ENCODE assay signal across 23 mouse cellular contexts in the genomic region with DNA sequence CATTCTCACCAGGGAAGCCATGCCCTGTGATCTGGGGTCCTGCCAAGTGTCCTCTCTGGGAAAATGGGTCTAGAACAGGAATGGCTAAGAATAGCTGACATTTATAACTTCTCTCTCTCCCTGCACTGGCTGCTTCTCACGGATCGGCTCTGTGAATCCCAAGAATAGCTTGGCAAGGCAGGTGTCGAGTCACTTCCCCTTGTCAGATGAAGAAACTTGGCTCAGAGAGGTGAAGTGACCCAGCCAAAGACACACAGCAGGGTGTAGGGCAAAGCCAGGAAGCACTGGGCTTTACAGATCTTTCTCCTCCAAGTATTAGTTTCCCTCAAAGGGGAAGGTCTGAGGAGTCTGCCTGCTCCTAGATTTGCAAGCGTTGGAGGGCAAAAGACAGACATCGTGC. TPM values are rescaled to one million over a fixed set of nuclear protein-coding genes. Genes with fewer than 3 reads are reported as not detected.
DNase-seq lines count a peak whose midpoint lies in the region; ATAC-seq and TF ChIP-seq lines count a peak whose summit lies in the region.
"Had no signal": no experiment of that assay in that cellular context is flagged by ENCODE, and none has a peak within 500 bp of the region (broad histone marks: within the 10 kb centered on the region; RNA-seq: fewer than 3 reads in every experiment).

No protein-coding gene starts in this region.

- peaks cover 28% of the 10 kb centered on the region for H3K4me1 ChIP-seq in hindbrain, postnatal 0 days (ENCODE audit: insufficient read depth, low read length)
- H3K4me1 ChIP-seq in hindbrain, embryonic 14.5 days (replicated peaks; ENCODE audit: control insufficient read depth, insufficient read depth, low read length), result peaks cover 17% of the 10 kb centered on the region
- H3K4me1 ChIP-seq in kidney, embryonic 15.5 days, result 0 out of 2 replicates have a peak, but pooled peaks cover 7% of the 10 kb centered on the region
- H3K4me1 ChIP-seq: liver, embryonic 12.5 days had no signal

- 0 out of 2 replicates have a peak, but pooled peaks have one; percentile 16 for ATAC-seq in hindbrain, postnatal 0 days
- no peak for ATAC-seq in hindbrain, embryonic 14.5 days (ENCODE audit: low FRiP score)
- no peak for ATAC-seq in kidney, embryonic 15.5 days (replicated peaks; ENCODE audit: low FRiP score)
- ATAC-seq: forebrain, embryonic 14.5 days; liver, embryonic 12.5 days had no signal

- H3K27ac ChIP-seq in hindbrain, postnatal 0 days, result peak overlapping the region; percentile 48; the same call in 1 of the 2 replicates
- H3K27ac ChIP-seq in hindbrain, embryonic 14.5 days, result no peak overlapping the region
- no peak overlapping the region for H3K27ac ChIP-seq in kidney, embryonic 15.5 days
- H3K27ac ChIP-seq: embryonic facial prominence, embryonic 15.5 days; heart, adult 2 months; kidney, postnatal 0 days; limb, embryonic 13.5 days; liver, embryonic 12.5 days; midbrain, embryonic 13.5 days; neural tube, embryonic 12.5 days had no signal

- no peak overlapping the region for H3K4me2 ChIP-seq in hindbrain, postnatal 0 days (ENCODE audit: low read depth, low read length)
- H3K4me2 ChIP-seq in hindbrain, embryonic 14.5 days (replicated peaks), result no peak overlapping the region
- no peak overlapping the region for H3K4me2 ChIP-seq in kidney, embryonic 15.5 days
- H3K4me2 ChIP-seq: embryonic facial prominence, embryonic 15.5 days; limb, embryonic 13.5 days; liver, embryonic 12.5 days; midbrain, embryonic 13.5 days; neural tube, embryonic 12.5 days had no signal

- H3K9me3 ChIP-seq in hindbrain, postnatal 0 days (ENCODE audit: low read length), result no peaks in the 10 kb centered on the region
- H3K9me3 ChIP-seq in hindbrain, embryonic 14.5 days (ENCODE audit: control insufficient read depth, low read length), result no peaks in the 10 kb centered on the region
- 0 out of 2 replicates have a peak, but pooled peaks cover 6% of the 10 kb centered on the region for H3K9me3 ChIP-seq in kidney, embryonic 15.5 days (replicated peaks)
- H3K9me3 ChIP-seq: embryonic facial prominence, embryonic 15.5 days; liver, embryonic 12.5 days had no signal

- DNase-seq in hindbrain, postnatal 0 days (ENCODE audit: low spot score), result peak; percentile 25
- no peak for DNase-seq in hindbrain, embryonic 14.5 days (ENCODE audit: low spot score)
- peak; percentile 92 for DNase-seq in brain, adult 2 months (ENCODE audit: low read depth, low spot score)
- peak; percentile 84 for DNase-seq in cerebellum, adult 11-12 months
- peak; percentile 71 to 81 for DNase-seq in cerebellum, postnatal 10 days
- DNase-seq in frontal cortex, postnatal 10 days (ENCODE audit: low spot score in 2 of 2), result no peak
- DNase-seq: adrenal gland, postnatal 10 days; gastrocnemius, postnatal 25 days; heart, adult 2 months; kidney, adult 18-20 months; lung, adult 18-20 months; retina, postnatal 1 day had no signal

- H3K4me3 ChIP-seq in hindbrain, postnatal 0 days (ENCODE audit: low read length), result no peak overlapping the region
- no peak overlapping the region for H3K4me3 ChIP-seq in hindbrain, embryonic 14.5 days (replicated peaks; ENCODE audit: low read length)
- no peak overlapping the region for H3K4me3 ChIP-seq in kidney, embryonic 15.5 days (replicated peaks)
- H3K4me3 ChIP-seq: embryonic facial prominence, embryonic 15.5 days; heart, adult 2 months; limb, embryonic 13.5 days; liver, embryonic 12.5 days; midbrain, embryonic 13.5 days; neural tube, embryonic 12.5 days had no signal

- TF ChIP-seq CTCF in hindbrain, postnatal 0 days (IDR thresholded peaks at IDR 0.05; ENCODE audit: low read depth), result no peak

- H3K27me3 ChIP-seq in hindbrain, postnatal 0 days (ENCODE audit: insufficient read depth, low read length), result no peaks in the 10 kb centered on the region
- H3K27me3 ChIP-seq in hindbrain, embryonic 14.5 days (ENCODE audit: control insufficient read depth, insufficient read depth, low read length), result no peaks in the 10 kb centered on the region
- peaks cover 13% of the 10 kb centered on the region for H3K27me3 ChIP-seq in kidney, embryonic 15.5 days
- H3K27me3 ChIP-seq: embryonic facial prominence, embryonic 15.5 days had no signal

- WGBS in hindbrain, postnatal 0 days, result 54% methylated on average over 5 of the region's 5 CpGs
- WGBS in hindbrain, embryonic 14.5 days, result 83% methylated on average over 5 of the region's 5 CpGs
- 83% methylated on average over 5 of the region's 5 CpGs for WGBS in kidney, embryonic 15.5 days

- H3K9ac ChIP-seq in hindbrain, postnatal 0 days (replicated peaks; ENCODE audit: low read length), result no peak overlapping the region
- no peak overlapping the region for H3K9ac ChIP-seq in hindbrain, embryonic 14.5 days
- H3K9ac ChIP-seq in kidney, embryonic 15.5 days, result no peak overlapping the region
- H3K9ac ChIP-seq: embryonic facial prominence, embryonic 15.5 days; limb, embryonic 13.5 days; liver, embryonic 12.5 days; midbrain, embryonic 13.5 days; neural tube, embryonic 12.5 days had no signal

- H3K36me3 ChIP-seq in hindbrain, postnatal 0 days (ENCODE audit: insufficient read depth, low read length), result no peaks in the 10 kb centered on the region
- H3K36me3 ChIP-seq in hindbrain, embryonic 14.5 days (replicated peaks; ENCODE audit: control insufficient read depth, insufficient read depth), result 0 out of 2 replicates have a peak, but pooled peaks cover 4% of the 10 kb centered on the region
- no peaks in the 10 kb centered on the region for H3K36me3 ChIP-seq in kidney, embryonic 15.5 days
- H3K36me3 ChIP-seq: embryonic facial prominence, embryonic 15.5 days; limb, embryonic 13.5 days; liver, embryonic 12.5 days; neural tube, embryonic 12.5 days had no signal

RNA-seq across cellular contexts. Expression of a gene that starts 44.1 kb away (rescaled TPM):
- 80.1 and 93.5 TPM in 2 replicates for total RNA-seq in hindbrain, postnatal 0 days (2014; rRNA removed)
- 39.5 and 43.5 TPM in 2 replicates for polyA plus RNA-seq in hindbrain, postnatal 0 days (2015; fragmentation: Nextera tagmentation; extraction: Ambion mirVana)
- 35.5 and 38.0 TPM in 2 replicates for polyA plus RNA-seq in hindbrain, embryonic 14.5 days (2014; fragmentation: Nextera tagmentation; extraction: Ambion mirVana)
- 0.41 and 0.82 TPM in 2 replicates for polyA plus RNA-seq in kidney, embryonic 15.5 days (2015; fragmentation: Nextera tagmentation; extraction: Ambion mirVana)
- total RNA-seq: gastrocnemius, postnatal 25 days; megakaryocyte progenitor cell, adult 5-6 weeks; MEL had no signal
- polyA plus RNA-seq: C2C12 had no signal

Comparison
In these comparisons a context has a peak if more than half of its experiments do, and no peak if none do; other contexts are left out.
1. DNase-seq: peak in hindbrain, postnatal 0 days (single experiment), brain, adult 2 months (single experiment), cerebellum, adult 11-12 months (single experiment) and cerebellum, postnatal 10 days (2 of 2); none in hindbrain, embryonic 14.5 days (single experiment) and frontal cortex, postnatal 10 days (0 of 2).
2. RNA of a gene that starts 44.1 kb away (polyA plus RNA-seq): 39.5 to 43.5 TPM in hindbrain, postnatal 0 days and 35.5 to 38.0 TPM in hindbrain, embryonic 14.5 days; 0.41 to 0.82 TPM in kidney, embryonic 15.5 days; every median in the first group is over 10 times any median in the second.